Mouse (Mus musculus): ENCODE measurements at regions not wholly inside any gene's neighbourhood (a gene's known extent, or its start where the extent isn't known, plus 50 kb on each side); places are given as distances from the start of the nearest gene placed in this dataset.

DNA sequence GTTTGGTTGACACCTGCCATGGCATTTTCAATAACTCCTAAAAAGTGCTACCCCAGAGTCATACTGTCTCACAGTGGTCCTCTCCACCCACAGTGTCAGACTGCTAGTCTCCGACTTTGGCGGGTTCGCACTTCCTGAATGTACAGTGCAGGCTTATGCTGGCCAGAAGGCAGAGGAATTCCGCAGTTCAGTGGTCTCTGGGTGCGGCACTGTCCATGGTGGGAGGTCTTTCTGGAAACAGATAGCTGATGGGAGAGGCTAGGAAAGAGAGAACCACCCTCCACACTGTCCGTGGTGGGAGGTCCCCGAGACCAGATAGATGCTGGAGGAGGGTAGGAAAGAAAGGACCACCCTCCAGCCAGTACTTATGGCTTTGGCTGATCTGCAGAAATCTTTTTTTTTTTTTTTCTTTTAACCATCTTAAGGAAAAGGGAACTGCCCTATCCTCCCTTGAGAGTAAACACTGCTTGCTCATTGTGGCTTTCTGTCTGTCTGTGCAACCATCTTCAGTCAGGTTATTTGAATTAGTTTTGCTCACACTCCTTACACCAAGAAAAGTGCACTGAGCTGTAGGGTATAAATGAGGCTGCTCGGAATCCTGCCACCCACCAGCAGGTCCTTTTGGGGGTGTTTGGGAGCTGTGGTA lies 227.2 kb downstream of the Kcnrg start:
- DNase-seq: no peak

DNA sequence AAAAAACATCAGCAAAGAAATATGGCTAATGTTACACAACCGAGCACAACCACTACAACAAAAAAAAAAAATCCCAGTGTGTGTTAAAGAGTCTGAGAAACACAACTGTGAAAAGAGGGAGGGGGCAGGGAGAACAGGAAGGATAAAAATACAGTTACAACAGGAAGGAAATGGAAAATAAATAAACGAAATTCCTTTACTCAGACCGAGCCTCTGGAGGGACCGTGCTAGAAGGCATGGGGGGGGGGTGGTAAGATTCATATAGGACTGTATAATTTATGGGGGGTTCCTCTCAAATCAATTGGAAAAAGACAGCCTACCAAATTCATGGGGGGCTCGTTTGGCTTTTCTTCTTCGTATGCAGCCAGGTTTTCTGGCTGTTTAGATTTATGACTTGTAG lies 228.5 kb downstream of the Kcnrg start:
- DNase-seq: no peak

DNA sequence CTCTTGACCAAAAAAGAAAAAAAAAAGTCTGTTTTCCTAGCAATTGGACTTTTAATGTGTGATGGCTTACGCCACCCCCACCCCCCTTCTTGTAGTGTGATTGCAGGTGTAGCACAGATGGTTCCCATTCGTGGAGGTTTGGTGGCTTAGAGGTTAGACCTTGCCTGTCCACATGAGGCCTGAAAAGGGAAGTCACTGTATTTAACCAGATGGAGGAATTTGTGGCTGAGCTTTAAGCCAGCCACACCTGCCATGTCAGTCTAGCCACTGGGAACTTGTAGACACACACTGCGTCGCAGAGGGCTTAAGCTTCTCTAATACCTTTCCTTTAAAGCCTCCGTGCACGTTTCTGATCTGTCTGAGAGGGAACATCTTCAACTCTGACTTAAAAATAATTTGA lies 229.0 kb downstream of the Kcnrg start:
- DNase-seq: no peak

DNA sequence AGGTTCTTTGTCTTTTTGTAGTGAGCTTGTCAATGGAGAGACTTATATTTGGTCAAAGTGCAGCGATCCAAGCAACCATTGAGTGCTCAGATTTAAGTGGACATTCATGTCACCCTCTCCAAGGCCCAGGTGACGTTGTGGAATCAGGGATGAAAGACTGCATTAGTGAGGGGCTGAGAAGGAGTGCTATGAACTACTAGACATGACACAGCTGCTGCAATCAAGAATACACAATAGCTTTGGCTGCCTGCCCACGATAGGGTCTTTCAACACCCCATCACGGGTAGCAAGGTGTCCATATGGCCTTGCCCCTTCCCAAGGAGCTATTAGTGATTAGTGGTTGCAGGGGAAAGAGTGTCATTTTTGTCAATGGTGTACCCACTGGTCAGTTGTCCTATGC lies 229.7 kb downstream of the Kcnrg start:
- no peak for DNase-seq

DNA sequence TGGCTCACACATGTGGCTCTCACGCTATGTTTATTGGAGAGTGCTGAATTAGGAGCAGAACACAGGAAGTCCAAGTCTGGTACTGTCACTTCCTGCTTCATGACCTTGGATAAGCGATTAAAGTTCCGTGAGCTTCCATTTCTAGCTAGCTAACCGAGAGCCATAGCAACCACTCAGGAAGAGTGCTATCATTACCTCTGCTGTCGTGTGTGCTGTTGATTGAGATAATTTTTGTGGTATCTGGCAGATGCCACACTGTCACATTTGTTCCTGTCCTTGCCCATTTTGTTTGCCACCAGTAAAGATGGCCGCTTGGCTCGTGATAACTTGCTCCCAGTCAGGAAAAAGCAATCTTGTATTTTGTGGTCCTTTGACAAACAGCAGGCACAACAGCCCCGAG lies 230.6 kb downstream of the Kcnrg start:
- DNase-seq: no peak

DNA sequence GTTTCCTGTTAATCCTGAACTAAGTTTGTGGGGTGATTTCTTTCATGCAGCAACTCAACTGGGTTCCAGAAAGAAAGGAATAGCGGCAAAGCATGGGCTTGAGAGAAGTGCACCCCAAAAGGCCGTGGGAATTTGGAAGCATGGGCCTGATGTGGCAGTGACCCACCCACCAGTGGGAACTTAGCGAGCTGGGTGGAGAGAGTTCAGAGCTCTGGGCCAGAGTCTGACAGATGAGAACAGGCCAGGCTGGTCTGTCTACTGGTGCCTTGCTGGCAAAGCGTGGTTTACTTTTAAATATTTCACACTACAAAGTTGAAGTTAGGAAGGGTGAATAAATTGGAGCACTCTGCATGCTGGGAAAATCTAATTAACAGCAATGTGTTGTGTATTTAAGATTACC lies 235.2 kb downstream of the Kcnrg start:
- no peak for DNase-seq

DNA sequence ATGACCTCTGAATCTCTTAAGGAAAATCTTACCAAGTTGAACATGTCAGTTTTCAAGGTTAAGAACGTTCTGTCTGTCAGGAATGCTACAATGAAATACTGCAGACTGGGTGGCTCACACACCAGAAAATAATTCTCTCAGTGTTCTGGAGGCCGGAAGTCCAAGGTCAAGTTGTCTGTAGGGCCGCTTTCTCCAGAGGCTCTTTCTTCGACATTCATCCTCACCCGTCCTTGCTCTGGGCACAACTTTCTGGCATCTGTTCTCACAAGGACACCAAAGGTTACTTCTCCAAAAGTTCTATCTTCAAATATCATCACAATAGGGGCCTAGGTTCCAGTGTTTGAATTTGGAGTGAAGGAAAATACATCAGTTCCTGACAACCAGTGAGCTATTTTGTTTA lies 239.2 kb downstream of the Kcnrg start:
- no peak for DNase-seq

DNA sequence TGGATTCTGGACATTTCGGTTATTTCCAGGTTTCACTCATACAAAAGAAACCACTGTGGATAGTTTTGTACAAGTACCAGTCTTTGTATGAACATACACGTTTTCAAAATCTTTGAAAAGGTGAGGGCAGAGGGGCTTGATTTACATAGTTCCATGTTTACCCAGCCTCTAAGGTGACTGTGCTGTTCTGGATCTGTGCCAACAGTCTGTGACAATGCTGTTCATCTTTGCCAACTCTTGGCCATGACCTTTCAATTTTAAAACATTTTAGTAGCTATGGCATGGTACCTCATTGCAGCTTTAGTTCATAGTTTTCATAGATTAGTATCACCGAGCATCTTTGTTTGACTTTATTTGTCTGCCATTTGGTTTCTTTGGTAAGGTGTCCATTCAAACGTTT lies 243.0 kb downstream of the Kcnrg start:
- DNase-seq: no peak

DNA sequence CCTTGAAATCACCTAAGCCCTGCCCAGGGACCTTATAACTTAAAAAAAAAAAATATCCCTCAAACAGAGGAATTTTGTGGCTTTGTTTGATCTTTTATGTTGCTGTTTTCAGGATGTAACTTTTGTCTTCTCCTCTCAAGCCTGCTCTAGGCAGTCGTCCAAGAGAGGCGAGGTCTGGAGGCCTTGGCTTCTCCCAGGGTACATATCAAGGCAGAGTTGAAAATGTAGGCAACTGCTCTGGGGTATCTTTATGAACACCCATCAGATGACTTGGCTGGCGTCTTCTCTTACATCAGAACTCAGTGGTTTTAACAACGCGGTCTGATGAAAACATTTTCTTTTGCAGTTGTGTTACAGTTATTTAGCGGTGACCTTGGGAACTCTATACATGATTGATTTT lies 250.4 kb downstream of the Kcnrg start:
- DNase-seq: no peak

DNA sequence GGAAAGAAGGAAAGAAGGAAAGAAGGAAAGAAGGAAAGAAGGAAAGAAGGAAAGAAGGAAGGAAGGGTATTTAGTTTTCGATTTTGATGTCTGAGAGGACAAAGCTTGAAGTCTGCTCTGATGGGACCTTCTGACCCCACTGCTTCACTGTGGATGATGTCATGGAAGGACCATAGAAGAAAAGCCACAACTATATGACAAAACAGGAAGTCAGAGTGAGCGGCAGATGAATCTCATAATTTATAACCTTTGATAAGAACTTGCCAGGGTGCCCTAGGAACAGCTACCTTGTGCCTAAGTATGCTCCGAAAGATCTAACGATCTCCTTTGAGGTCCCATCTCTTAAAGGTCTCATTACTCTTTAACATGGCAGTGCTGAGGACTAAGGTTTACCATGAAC lies 253.4 kb downstream of the Kcnrg start:
- no peak for DNase-seq

DNA sequence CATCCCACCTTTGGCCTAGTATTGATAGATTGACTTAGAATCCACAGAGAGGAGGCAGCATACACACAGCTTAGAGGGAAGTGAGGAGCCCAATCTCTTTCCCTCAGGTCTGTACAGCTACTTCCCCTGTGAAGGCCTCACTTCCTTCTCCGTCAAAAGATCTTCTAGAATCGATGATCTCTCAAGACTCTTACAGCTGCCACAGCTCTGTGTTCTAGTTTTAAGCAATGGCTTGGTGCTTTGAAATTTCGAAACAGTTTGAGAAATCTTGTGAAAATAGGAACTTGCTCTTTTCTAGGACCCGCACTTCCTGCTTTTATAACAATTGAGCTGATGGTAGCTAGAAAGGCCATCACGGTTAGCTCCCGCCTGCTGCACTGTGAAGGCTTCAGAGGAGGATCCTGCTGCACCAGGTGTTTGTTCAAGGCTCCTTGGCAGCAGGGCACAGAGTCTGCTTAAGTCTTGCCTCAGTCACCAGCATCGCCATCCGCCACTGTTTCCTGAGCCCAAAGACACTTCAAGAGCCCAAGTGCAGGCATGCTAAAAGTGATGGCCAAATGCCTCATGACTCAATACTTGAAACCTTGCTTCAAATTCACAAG lies 254.2 kb downstream of the Kcnrg start:
- no peak for DNase-seq

DNA sequence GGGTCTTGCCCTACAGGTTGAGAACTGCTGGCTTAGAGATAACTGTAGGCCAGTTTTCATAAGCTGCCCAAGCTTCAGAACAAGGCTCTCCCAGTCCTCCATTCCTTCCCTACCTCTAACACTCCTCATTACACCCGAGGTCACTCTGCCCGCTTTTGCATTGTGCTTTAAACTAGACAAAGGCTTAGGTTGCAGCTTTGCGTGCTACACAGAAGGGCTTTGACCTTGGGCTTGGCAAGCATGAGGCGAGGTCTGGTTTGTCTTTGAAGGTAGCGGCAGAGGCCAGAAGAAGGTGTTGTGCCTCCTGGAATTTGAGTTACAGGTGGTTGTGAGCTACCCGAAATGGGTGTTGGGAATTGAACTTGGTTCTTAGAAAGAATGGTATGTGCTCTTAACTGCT lies 255.7 kb downstream of the Kcnrg start:
- no peak for DNase-seq

DNA sequence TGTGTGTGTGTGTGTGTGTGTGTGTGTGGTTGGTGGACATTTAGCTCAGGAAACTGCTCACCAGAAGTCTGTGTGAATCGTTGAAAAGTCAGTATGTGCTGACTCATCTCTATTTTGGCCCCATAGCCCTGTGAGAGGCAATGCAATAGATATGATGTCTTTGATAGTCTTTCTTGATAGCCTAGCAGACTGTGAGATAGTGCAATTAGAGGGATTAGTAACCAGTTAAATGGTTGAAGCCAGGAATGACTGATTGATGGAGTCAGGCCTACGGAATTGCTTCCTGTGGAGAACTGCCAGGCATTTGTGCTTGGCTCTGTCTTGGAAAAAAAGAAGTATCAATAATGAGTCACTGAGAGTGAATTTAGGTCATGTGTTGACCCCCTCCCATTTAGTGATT lies 256.2 kb downstream of the Kcnrg start:
- DNase-seq: no peak

DNA sequence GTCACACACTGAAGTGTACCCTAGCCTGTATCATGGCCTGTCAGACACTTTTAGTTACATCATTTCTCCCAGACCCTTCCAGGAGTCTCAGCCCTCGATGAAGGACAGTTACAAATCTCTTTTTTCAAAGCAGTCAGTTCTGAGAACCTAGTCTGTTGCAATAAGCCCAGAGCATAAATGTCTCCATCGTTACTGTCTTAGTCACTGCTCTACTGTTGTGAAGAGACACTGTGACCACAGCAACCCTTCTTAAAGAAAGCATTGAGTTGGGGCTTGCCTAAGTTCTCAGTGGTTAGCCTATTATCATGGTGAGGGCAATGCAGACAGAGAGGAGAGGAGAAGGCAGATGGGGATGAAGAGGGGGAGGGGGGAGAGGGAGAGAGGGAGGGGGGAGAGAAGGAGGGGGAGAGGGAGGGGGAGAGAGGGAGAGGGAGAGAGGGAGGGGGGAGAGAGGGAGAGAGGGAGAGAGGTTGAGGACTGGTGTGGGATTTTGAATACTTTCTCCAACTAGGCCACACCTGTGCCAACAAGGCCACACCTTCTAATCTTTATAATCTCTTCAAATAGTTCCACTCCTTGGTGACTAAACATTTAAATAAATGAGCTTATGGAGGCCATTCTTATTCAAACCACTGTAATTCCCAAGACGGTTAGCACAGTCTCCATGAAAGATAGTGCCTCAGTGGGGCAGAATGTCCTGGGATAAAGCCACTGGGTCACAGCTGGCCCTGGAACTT lies 259.4 kb downstream of the Kcnrg start:
- DNase-seq: no peak

DNA sequence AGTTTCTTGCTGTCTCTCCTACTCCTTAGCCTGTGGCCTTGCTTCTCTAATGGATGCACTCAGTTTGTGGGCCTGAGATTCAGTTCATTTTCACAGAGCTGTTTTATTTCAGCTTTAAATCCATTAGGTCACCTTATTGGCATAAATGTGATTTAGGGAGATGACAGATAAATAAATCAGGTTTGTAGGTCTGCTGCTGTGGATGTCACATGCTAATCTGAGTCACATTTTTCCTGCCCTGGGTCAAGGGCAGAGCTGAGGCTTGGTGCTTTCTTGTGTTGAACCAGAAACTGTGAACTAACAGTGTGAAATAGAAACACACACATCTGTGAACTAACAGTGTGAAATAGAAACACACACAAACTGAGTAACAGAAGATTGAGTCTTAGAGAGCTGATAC lies 266.9 kb downstream of the Kcnrg start:
- DNase-seq: no peak

DNA sequence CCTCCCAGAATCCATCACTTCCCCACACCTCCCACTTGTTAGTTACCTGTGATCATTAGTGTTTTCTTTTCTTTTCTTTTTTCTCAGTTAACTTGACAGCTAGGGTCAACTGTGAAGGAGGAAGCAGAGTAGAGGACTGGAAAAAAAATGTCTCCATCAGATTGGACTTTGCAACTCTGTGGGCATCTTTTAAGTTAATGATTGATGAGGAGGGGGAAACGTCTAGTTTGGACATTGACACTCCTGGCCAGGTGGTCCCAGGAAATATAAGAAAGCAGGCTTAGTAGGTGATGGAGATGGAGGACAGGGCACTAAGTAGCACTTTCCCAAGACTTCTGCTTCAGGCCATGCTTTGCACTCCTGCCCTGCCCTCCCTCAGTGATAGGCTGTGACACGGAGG lies 272.2 kb downstream of the Kcnrg start:
- DNase-seq: no peak

DNA sequence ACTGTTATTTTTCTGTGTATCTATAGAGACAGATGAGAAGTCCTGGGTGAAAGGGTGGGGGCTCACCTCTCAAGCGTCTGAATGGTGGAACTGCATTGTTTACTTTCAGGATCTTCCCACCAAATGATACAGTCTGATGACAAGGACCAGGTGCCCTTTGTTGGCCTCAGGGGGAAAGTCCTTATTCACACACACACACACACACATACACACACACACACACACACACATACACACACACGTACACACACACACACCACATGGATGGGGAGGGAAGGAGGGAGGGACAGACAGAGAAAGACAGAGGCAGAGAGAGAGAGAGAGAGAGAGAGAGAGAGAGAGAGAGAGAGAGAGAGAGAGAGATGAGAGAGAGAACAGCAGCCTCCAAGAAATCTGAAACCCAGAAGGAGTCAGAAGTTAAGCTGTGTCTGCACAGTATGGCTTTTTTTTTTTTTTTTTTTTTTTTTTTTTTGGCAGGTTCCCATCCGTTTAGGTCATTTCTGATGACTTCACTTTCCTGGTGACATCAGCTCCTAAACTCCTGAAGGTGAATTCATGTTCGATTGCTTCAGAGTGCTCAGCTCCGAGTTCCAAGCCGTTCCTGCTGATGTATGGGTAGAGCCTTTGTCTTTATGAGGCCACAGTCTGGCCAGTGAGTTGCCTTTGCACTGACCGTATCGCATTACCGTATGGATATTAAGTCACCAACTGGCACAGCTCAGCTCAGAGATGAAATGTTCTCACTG lies 273.4 kb downstream of the Kcnrg start:
- DNase-seq: no peak

DNA sequence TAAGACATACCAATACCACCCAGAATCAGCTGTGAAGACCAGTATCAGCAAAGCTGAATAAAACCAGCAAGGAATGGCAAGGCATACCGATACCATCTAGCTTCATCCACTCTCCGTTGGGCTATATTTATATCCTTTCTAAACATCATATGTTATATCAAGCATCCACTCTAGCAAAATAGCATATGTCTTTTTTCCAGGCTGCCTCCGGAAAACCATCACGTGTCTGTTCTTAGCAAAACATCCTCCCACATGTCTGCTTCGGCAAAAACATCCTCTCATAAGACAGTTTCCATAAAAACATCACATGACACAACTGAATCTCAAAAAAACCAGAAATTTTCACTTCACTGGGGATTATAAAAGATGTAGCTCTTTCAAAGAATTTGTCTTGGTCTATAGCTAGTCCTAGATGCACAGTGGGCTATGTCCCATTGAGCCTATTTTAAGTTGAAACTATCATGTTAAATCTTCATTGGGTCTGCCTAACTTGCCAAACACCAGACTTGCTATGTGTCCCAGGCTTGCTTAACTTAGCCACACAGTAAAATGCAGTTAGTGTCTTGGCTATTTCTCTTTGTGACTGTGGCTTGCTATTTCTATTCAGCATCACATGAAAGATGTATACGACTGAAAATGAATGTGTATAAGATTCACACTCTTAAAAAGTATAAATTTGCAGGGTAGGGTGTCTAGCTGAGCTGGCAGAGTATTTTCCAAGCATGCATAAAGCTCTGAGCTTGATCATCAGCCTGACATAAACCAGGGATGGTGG lies 278.2 kb downstream of the Kcnrg start:
- no peak for DNase-seq

DNA sequence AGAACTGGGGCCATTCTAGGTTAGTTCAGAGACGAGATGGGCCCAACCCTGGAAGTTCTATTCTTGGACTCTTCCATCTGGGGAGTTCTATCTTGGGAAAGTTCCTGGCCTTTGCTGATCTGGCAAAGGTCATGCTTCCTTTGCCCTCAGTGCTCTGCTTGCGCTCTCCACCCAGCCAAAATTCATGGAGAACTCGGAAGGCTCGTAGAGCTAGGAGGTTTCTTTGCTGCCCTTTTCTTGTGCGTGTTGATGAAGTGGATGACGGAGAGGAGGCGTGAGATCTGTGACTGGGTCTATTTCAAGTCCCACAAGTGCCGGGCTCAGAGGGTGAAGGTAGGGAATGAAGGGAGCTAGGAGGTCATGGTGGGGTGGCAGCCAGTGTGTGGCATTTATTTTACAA lies 282.4 kb downstream of the Kcnrg start:
- no peak for DNase-seq

DNA sequence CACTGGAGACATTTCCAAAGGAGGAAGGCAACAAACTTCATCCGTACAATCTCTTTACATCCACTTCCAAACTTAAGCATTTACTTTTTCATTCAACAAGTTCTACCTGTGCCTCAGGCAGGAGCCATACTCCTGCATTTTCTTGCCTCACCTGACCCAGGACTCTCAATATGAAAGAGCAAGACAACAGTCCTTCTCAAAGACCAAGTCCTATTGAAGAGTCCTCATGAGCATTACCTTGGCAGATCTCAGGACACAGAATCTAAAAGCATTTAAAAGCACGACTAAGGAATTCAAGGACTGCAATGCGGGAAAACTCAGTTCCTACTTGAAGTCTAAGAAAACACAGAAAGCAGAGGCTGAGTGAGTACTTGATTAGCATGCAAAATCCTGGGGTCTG lies 286.5 kb downstream of the Kcnrg start:
- no peak for DNase-seq

DNA sequence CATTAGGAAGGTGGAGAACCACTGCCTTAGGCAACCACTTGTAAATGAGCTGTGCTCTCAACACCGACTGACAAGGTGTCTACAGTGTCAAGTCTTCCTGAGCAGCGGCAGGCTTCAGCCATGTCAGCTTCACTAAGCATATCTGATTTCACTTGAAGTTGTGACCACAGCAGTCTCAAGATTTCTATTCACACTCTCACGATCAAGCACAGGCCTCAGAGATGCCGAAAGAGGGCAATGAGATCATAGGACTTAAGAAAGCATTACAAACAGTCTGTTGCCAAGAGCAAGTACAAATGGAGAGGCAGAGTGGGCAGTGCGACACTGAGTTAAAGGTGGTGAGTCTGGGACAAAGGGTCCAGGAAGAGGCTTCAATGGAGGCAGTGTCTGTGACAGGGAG lies 289.6 kb downstream of the Kcnrg start:
- no peak for DNase-seq

DNA sequence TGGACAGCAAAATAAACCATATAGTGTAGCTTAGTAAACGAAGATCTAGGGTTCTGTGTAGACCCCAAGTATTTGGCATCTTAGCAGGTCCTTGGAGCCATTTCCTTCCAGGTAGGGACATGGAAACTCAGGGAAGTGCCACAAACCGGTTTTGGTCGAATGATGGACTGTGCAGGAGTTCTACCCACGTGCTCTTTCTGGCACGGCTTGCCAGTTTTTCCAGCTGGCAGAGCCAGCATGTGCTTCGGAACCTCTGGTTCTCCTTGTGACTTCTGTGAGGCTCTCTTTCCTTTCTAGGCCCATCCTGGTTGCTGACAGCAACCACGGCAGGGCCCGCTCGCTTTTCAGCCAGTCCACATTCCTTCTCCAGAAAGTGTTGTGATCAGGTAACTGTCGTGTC lies 291.4 kb downstream of the Kcnrg start:
- DNase-seq: no peak
